Mouse (Mus musculus): ENCODE measurements around the gene Olfr1251. TPM values are rescaled to one million over a fixed set of nuclear protein-coding genes. Genes with fewer than 3 reads are reported as not detected.
"Not testable (repeated sequence)": the region's sequence is repeated elsewhere in the genome, so short reads cannot be mapped to it uniquely, and the experiment has no call there.

Olfr1251 gene
- not detected in 2 replicates for polyA plus RNA-seq (2015; fragmentation: Nextera tagmentation; extraction: Ambion mirVana)

GRCm38 (mm10) chr2:89671836-89672235, at the start of gene Olfr1251:
TSS of gene Olfr1251 (minus strand) at chr2:89671936.
- Histone ChIP-seq H3K4me3 (ENCODE audit: low read length) (no peak within 1 kb of the TSS), H3K4me2 (replicated peaks; ENCODE audit: low read depth, low read length) (no peak within 1 kb of the TSS), H3K36me3 (ENCODE audit: insufficient read depth, low read length) (no peaks in the 10 kb centered on the region), H3K9me3 (ENCODE audit: low read length) (no peaks in the 10 kb centered on the region), H3K27me3 (ENCODE audit: insufficient read depth, low read length) (no peaks in the 10 kb centered on the region), H3K4me1 (ENCODE audit: insufficient read depth, low read length) (no peaks in the 10 kb centered on the region), H3K27ac (ENCODE audit: low read length) (no peak within 1 kb of the TSS), H3K9ac (replicated peaks; ENCODE audit: low read length) (no peak within 1 kb of the TSS)
- ATAC-seq (ENCODE audit: low FRiP score, low TSS enrichment): no peak

- no peaks in the 10 kb centered on the region for H3K27me3 ChIP-seq (ENCODE audit: insufficient read depth, low read length)
- 86% methylated on average over 6 of the region's 6 CpGs for WGBS
- H3K27ac ChIP-seq (ENCODE audit: low read length): no peak overlapping the region
- no peak overlapping the region for H3K9ac ChIP-seq (replicated peaks; ENCODE audit: low read length)
- H3K4me1 ChIP-seq (ENCODE audit: insufficient read depth, low read length): no peaks in the 10 kb centered on the region
- H3K4me2 ChIP-seq (replicated peaks; ENCODE audit: low read depth, low read length): no peak overlapping the region
- no peaks in the 10 kb centered on the region for H3K36me3 ChIP-seq (ENCODE audit: insufficient read depth, low read length)
- no peak for ATAC-seq (ENCODE audit: low FRiP score, low TSS enrichment)
- H3K9me3 ChIP-seq (ENCODE audit: low read length): no peaks in the 10 kb centered on the region
- H3K4me3 ChIP-seq (ENCODE audit: low read length): no peak overlapping the region
These were observed 20.2 kb upstream of the Olfr1251 start for GRCm38 (mm10) chr2:89691980-89692379.

GRCm38 (mm10) chr2:89661367-89661766, 10.4 kb downstream of the Olfr1251 start, which contains the start of gene Olfr1250:
TSS of gene Olfr1250 (minus strand) at chr2:89661467.
- no peak for ATAC-seq (ENCODE audit: low FRiP score, low TSS enrichment)
- H3K9me3 ChIP-seq (ENCODE audit: low read length): no peaks in the 10 kb centered on the region
- H3K4me2 ChIP-seq (replicated peaks; ENCODE audit: low read depth, low read length): no peak within 1 kb of the TSS
- H3K27me3 ChIP-seq (ENCODE audit: insufficient read depth, low read length): no peaks in the 10 kb centered on the region
- no peaks in the 10 kb centered on the region for H3K36me3 ChIP-seq (ENCODE audit: insufficient read depth, low read length)
- H3K9ac ChIP-seq (replicated peaks; ENCODE audit: low read length): no peak within 1 kb of the TSS
- H3K27ac ChIP-seq (ENCODE audit: low read length): no peak within 1 kb of the TSS
- no peak within 1 kb of the TSS for H3K4me3 ChIP-seq (ENCODE audit: low read length)
- no peaks in the 10 kb centered on the region for H3K4me1 ChIP-seq (ENCODE audit: insufficient read depth, low read length)

- WGBS: 86% methylated on average over 2 of the region's 2 CpGs
These were observed 36.9 kb downstream of the Olfr1251 start, which contains the start of gene Olfr1249 for GRCm38 (mm10) chr2:89634883-89635282. TSS of gene Olfr1249 (minus strand) at chr2:89634983.

GRCm38 (mm10) chr2:89618145-89618544, 53.6 kb downstream of the Olfr1251 start, which contains the start of gene Olfr1248:
TSS of gene Olfr1248 (minus strand) at chr2:89618245.
- not testable (repeated sequence) for H3K9me3 ChIP-seq (ENCODE audit: low read length); ATAC-seq (ENCODE audit: low FRiP score, low TSS enrichment); H3K4me1 ChIP-seq (ENCODE audit: insufficient read depth, low read length); H3K27me3 ChIP-seq (ENCODE audit: insufficient read depth, low read length); H3K4me2 ChIP-seq (replicated peaks; ENCODE audit: low read depth, low read length); H3K9ac ChIP-seq (replicated peaks; ENCODE audit: low read length); H3K4me3 ChIP-seq (ENCODE audit: low read length); H3K36me3 ChIP-seq (ENCODE audit: insufficient read depth, low read length); H3K27ac ChIP-seq (ENCODE audit: low read length)
- 90% methylated on average over 1 of the region's 1 CpGs for WGBS

More at GRCm38 (mm10) chr2:89634883-89635282, 36.9 kb downstream of the Olfr1251 start, which contains the start of gene Olfr1249:
- no peaks in the 10 kb centered on the region for H3K27me3 ChIP-seq (ENCODE audit: insufficient read depth, low read length)
- no peak within 1 kb of the TSS for H3K4me3 ChIP-seq (ENCODE audit: low read length)
- no peak within 1 kb of the TSS for H3K4me2 ChIP-seq (replicated peaks; ENCODE audit: low read depth, low read length)
- no peak within 1 kb of the TSS for H3K9ac ChIP-seq (replicated peaks; ENCODE audit: low read length)
- ATAC-seq (ENCODE audit: low FRiP score, low TSS enrichment): no peak
- H3K9me3 ChIP-seq (ENCODE audit: low read length): no peaks in the 10 kb centered on the region
- no peaks in the 10 kb centered on the region for H3K4me1 ChIP-seq (ENCODE audit: insufficient read depth, low read length)
- H3K36me3 ChIP-seq (ENCODE audit: insufficient read depth, low read length): no peaks in the 10 kb centered on the region
- no peak within 1 kb of the TSS for H3K27ac ChIP-seq (ENCODE audit: low read length)

Other genes starting within 250 kb of the Olfr1251 start
- gene Olfr1240, start 228.9 kb downstream of the Olfr1251 start, polyA plus RNA-seq (2015; fragmentation: Nextera tagmentation; extraction: Ambion mirVana): not detected in 2 replicates
- not detected in 2 replicates for gene Olfr1241, start 184.8 kb downstream of the Olfr1251 start, polyA plus RNA-seq (2015; fragmentation: Nextera tagmentation; extraction: Ambion mirVana)
- not detected in 2 replicates for gene Olfr1242, start 173.6 kb downstream of the Olfr1251 start, polyA plus RNA-seq (2015; fragmentation: Nextera tagmentation; extraction: Ambion mirVana)
- gene Olfr1243, start 140.4 kb downstream of the Olfr1251 start, polyA plus RNA-seq (2015; fragmentation: Nextera tagmentation; extraction: Ambion mirVana): not detected in 2 replicates
- gene Olfr1245, start 93.5 kb downstream of the Olfr1251 start, polyA plus RNA-seq (2015; fragmentation: Nextera tagmentation; extraction: Ambion mirVana): not detected in 2 replicates
- not detected in 2 replicates for gene Olfr1246, start 78.8 kb downstream of the Olfr1251 start, polyA plus RNA-seq (2015; fragmentation: Nextera tagmentation; extraction: Ambion mirVana)
- gene Olfr1247, start 57.8 kb downstream of the Olfr1251 start, polyA plus RNA-seq (2015; fragmentation: Nextera tagmentation; extraction: Ambion mirVana): not detected in 2 replicates
- gene Olfr1248, start 53.7 kb downstream of the Olfr1251 start, polyA plus RNA-seq (2015; fragmentation: Nextera tagmentation; extraction: Ambion mirVana): not detected in 2 replicates
- not detected in 2 replicates for gene Olfr1249, start 37.0 kb downstream of the Olfr1251 start, polyA plus RNA-seq (2015; fragmentation: Nextera tagmentation; extraction: Ambion mirVana)
- gene Olfr1250, start 10.5 kb downstream of the Olfr1251 start, polyA plus RNA-seq (2015; fragmentation: Nextera tagmentation; extraction: Ambion mirVana): not detected in 2 replicates
- gene Olfr1252, start 53.1 kb upstream of the Olfr1251 start, polyA plus RNA-seq (2015; fragmentation: Nextera tagmentation; extraction: Ambion mirVana): not detected in 2 replicates
- gene Olfr1253, start 85.2 kb upstream of the Olfr1251 start, polyA plus RNA-seq (2015; fragmentation: Nextera tagmentation; extraction: Ambion mirVana): not detected in 2 replicates
- gene Olfr1254, start 121.7 kb upstream of the Olfr1251 start, polyA plus RNA-seq (2015; fragmentation: Nextera tagmentation; extraction: Ambion mirVana): not detected in 2 replicates
- gene Olfr1255, start 140.1 kb upstream of the Olfr1251 start, polyA plus RNA-seq (2015; fragmentation: Nextera tagmentation; extraction: Ambion mirVana): not detected in 2 replicates
- gene Olfr1256, start 169.6 kb upstream of the Olfr1251 start, polyA plus RNA-seq (2015; fragmentation: Nextera tagmentation; extraction: Ambion mirVana): not detected in 2 replicates
- not detected in 2 replicates for gene Olfr48, start 176.3 kb upstream of the Olfr1251 start, polyA plus RNA-seq (2015; fragmentation: Nextera tagmentation; extraction: Ambion mirVana)
- not detected in 2 replicates for gene Olfr1257, start 206.5 kb upstream of the Olfr1251 start, polyA plus RNA-seq (2015; fragmentation: Nextera tagmentation; extraction: Ambion mirVana)